Mouse (Mus musculus): ENCODE results near the gene Chd9. TPM values are rescaled to one million over a fixed set of nuclear protein-coding genes. Genes with fewer than 3 reads are reported as not detected.

Chd9 gene
- polyA plus RNA-seq, 1 experiment, result not detected

DNA sequence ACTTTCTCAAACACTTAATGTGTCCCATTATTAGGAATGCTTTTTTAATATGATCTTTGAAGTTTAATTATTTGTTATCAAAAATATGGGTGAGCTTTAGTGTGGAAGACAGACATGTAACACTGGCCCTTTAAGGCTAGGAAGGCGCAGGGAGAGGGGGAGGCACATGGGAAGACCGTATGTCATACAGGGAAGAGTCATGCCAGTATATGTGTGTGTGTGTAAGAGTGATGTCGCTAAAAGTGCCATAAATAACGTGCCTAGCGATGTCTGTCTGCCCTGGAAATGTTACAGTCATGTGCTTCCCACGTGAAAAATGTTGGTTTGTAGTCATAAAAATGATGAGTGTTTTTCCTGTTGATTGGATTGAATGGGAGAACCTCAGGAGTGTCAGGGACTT is 208.8 kb downstream of the Chd9 start:
- 83% methylated on average over 6 of the region's 6 CpGs for WGBS
- Histone ChIP-seq H3K4me1 (ENCODE audit: control insufficient read depth, insufficient read depth, low read length) (no peaks in the 10 kb centered on the region), H3K4me3 (ENCODE audit: insufficient read depth, low read depth, low read length) (no peak overlapping the region), H3K27ac (ENCODE audit: insufficient read depth, low read depth, low read length) (no peak overlapping the region)
- TF ChIP-seq POLR2A (IDR thresholded peaks at IDR 0.05; ENCODE audit: insufficient read depth, low read depth, low read length) (no peak), CTCF (IDR thresholded peaks at IDR 0.05; ENCODE audit: insufficient read depth, low read depth, low read length) (no peak)

DNA sequence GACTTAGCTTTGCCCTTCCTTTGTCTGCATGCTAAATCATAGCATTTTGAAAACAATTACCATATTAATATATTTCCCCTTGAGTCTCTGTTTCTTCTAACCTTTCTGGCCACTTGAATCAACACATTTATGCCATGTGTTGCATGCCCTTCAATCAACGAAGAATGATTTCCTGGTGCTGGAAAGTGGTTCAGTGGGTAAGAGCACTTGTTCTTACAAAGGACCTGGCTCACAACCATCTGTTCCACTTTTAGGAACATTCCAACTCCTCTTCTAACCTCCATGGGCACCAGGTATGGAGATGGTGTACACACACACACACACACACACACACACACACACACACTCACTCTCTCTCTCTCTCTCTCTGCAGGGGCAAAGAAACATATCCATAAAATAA is 210.5 kb downstream of the Chd9 start:
- H3K27ac ChIP-seq (ENCODE audit: insufficient read depth, low read depth, low read length), result no peak overlapping the region
- TF ChIP-seq POLR2A (IDR thresholded peaks at IDR 0.05; ENCODE audit: insufficient read depth, low read depth, low read length) (no peak), CTCF (IDR thresholded peaks at IDR 0.05; ENCODE audit: insufficient read depth, low read depth, low read length) (no peak)
- 84% methylated on average over 1 of the region's 1 CpGs for WGBS
- H3K4me1 ChIP-seq (ENCODE audit: control insufficient read depth, insufficient read depth, low read length), result no peaks in the 10 kb centered on the region
- H3K4me3 ChIP-seq (ENCODE audit: insufficient read depth, low read depth, low read length), result no peak overlapping the region

DNA sequence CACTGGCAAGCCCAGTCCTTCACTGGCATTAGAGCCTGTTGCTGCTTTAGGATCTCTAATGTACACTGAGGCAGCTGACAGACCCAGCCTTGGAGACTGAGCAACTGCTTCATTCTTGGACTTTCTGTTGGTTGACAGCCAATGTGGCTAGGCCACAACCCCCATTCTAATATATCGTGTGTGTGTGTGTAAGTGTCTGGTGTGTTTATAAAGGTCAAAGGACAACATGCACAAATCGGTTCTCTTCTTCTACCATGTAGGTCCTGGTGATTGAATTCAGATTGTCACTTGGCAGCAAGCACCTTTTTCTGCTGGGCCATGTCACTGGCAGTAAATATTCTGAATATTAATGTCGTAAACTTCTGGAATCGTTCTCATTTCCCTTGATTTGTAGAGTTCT is 218.2 kb downstream of the Chd9 start:
- Histone ChIP-seq H3K4me1 (ENCODE audit: control insufficient read depth, insufficient read depth, low read length) (peaks cover 4% of the 10 kb centered on the region), H3K4me3 (ENCODE audit: insufficient read depth, low read depth, low read length) (no peak overlapping the region), H3K27ac (ENCODE audit: insufficient read depth, low read depth, low read length) (no peak overlapping the region)
- no peak for TF ChIP-seq CTCF (IDR thresholded peaks at IDR 0.05; ENCODE audit: insufficient read depth, low read depth, low read length)
- no peak for TF ChIP-seq POLR2A (IDR thresholded peaks at IDR 0.05; ENCODE audit: insufficient read depth, low read depth, low read length)
- 73% methylated on average over 4 of the region's 4 CpGs for WGBS

DNA sequence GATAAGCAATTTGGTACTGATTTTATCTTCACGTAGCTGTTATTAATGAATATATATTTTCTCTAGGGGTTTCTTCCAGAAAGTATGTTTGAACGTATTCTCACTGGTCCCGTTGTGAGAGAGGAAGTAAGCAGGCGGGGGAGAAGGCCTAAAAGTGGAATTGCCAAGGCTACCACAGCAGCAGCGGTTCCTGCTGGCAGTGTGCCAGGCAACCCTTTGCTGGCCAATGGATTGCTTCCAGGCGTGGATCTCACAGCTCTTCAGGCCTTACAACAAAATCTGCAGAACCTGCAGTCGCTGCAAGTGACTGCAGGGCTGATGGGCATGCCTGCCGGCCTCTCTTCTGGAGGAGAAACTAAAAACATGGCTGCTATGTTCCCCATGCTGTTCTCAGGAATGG is 222.9 kb downstream of the Chd9 start:
- TF ChIP-seq CTCF (IDR thresholded peaks at IDR 0.05; ENCODE audit: insufficient read depth, low read depth, low read length), result no peak
- TF ChIP-seq POLR2A (IDR thresholded peaks at IDR 0.05; ENCODE audit: insufficient read depth, low read depth, low read length), result no peak
- Histone ChIP-seq H3K4me1 (ENCODE audit: control insufficient read depth, insufficient read depth, low read length) (peaks cover 4% of the 10 kb centered on the region), H3K27ac (ENCODE audit: insufficient read depth, low read depth, low read length) (no peak overlapping the region), H3K4me3 (ENCODE audit: insufficient read depth, low read depth, low read length) (no peak overlapping the region)
- WGBS, result 18% methylated on average over 8 of the region's 8 CpGs

DNA sequence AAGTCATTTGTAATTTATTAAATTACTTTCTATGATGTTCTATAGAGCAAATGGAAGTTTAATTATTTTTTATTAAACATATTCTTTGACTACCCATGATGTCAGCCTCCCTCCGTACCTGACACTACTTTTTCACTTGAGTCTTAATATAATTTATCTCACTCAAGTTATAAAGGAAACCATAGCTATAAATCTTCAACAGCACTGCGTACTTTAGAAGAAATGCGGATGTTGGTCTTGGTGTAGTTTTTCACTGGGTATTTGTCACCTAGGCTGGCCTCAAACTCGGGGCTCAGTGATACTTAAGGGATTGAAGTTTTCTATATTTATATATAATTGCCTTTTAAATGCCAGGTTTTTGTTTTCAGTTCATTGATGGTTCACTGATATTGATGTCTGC is 226.3 kb downstream of the Chd9 start:
- Histone ChIP-seq H3K4me3 (ENCODE audit: insufficient read depth, low read depth, low read length) (no peak overlapping the region), H3K27ac (ENCODE audit: insufficient read depth, low read depth, low read length) (no peak overlapping the region), H3K4me1 (ENCODE audit: control insufficient read depth, insufficient read depth, low read length) (peaks cover 4% of the 10 kb centered on the region)
- WGBS, result 93% methylated on average over 4 of the region's 4 CpGs
- no peak for TF ChIP-seq CTCF (IDR thresholded peaks at IDR 0.05; ENCODE audit: insufficient read depth, low read depth, low read length)

DNA sequence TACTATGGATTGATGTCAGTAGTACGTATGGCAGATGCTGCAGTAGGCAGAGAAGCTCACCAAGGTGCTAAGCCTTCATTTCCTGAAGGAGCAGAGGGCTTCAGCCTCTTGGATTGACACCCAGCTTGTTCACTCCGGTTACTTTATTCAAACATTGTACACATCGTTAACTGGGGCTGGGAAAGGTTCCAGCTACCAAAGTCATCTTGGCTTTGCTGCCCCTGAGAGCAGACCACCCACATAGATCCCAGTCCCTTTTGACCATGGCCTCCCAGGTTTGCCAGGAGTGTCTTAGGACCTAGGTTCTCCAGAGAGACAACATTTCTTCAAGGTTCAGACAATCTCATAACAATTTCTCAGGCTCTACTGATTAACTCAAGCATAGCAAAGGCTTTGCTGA is 228.7 kb downstream of the Chd9 start:
- no peak for TF ChIP-seq CTCF (IDR thresholded peaks at IDR 0.05; ENCODE audit: insufficient read depth, low read depth, low read length)
- Histone ChIP-seq H3K4me3 (ENCODE audit: insufficient read depth, low read depth, low read length) (no peak overlapping the region), H3K27ac (ENCODE audit: insufficient read depth, low read depth, low read length) (no peak overlapping the region), H3K4me1 (ENCODE audit: control insufficient read depth, insufficient read depth, low read length) (peaks cover 3% of the 10 kb centered on the region; the same call in 1 of the 2 replicates)
- WGBS, result 26% methylated on average over 3 of the region's 3 CpGs

DNA sequence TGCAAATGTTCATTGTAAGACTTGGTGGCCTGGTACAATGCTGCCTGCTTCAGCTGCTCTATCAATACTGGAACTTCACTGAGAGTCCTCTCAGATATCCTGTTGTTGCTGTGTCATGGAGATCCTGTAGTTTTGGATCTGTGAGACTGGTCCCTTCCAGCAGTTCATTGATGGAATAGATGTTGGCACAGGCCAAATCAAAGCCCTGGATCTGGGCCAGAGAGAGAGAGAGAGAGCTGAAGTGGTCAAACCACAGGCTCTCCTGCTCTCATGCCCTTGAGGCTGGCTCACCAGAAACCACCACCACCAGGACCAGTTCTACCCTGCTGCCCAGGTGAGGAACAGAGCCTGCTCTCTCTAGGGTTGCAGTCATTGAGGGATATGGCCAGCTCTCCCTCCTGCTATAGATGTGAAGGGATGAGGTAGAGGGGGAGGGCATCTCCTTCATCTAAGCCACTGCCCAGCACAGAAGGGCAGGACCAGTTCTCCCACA is 231.0 kb downstream of the Chd9 start:
- Histone ChIP-seq H3K27ac (ENCODE audit: insufficient read depth, low read depth, low read length) (no peak overlapping the region), H3K4me1 (ENCODE audit: control insufficient read depth, insufficient read depth, low read length) (peaks cover 3% of the 10 kb centered on the region; the same call in 1 of the 2 replicates), H3K4me3 (ENCODE audit: insufficient read depth, low read depth, low read length) (no peak overlapping the region)
- no peak for TF ChIP-seq CTCF (IDR thresholded peaks at IDR 0.05; ENCODE audit: insufficient read depth, low read depth, low read length)
- no peak for TF ChIP-seq POLR2A (IDR thresholded peaks at IDR 0.05; ENCODE audit: insufficient read depth, low read depth, low read length)

DNA sequence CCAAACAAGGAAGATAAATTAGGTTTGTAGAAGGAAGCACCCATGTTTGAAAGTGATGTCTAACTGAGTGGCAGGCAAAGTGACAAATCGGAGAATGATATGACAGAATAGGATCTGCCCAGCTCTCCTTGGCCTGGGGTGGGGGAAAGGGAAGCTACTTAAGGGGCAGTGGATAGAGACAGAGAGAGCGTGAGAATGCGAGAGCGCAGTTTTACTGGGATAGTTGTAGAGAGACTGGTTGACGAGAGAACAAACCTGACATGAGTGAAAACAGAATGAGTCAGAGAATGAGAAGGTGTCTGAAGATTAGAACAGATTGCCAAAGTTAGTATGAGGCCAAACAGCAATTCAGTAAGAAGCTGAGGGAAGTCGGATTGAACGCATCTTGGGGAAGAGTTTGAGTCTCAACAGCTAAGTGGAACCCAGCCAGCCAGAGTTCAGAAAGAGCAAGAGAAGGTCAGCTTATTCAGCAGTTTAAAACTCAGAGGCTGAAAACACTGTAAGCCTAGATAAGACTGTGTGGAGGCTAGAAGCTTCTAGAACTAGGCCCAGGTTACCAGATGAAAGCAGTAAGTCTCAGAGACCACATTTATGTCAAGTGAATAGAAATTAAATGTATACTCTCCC is 231.8 kb downstream of the Chd9 start:
- TF ChIP-seq POLR2A (IDR thresholded peaks at IDR 0.05; ENCODE audit: insufficient read depth, low read depth, low read length) (no peak), CTCF (IDR thresholded peaks at IDR 0.05; ENCODE audit: insufficient read depth, low read depth, low read length) (no peak)
- 63% methylated on average over 7 of the region's 7 CpGs for WGBS
- H3K4me1 ChIP-seq (ENCODE audit: control insufficient read depth, insufficient read depth, low read length), result peaks cover 3% of the 10 kb centered on the region; the same call in 1 of the 2 replicates
- no peak overlapping the region for H3K27ac ChIP-seq (ENCODE audit: insufficient read depth, low read depth, low read length)
- H3K4me3 ChIP-seq (ENCODE audit: insufficient read depth, low read depth, low read length), result no peak overlapping the region

DNA sequence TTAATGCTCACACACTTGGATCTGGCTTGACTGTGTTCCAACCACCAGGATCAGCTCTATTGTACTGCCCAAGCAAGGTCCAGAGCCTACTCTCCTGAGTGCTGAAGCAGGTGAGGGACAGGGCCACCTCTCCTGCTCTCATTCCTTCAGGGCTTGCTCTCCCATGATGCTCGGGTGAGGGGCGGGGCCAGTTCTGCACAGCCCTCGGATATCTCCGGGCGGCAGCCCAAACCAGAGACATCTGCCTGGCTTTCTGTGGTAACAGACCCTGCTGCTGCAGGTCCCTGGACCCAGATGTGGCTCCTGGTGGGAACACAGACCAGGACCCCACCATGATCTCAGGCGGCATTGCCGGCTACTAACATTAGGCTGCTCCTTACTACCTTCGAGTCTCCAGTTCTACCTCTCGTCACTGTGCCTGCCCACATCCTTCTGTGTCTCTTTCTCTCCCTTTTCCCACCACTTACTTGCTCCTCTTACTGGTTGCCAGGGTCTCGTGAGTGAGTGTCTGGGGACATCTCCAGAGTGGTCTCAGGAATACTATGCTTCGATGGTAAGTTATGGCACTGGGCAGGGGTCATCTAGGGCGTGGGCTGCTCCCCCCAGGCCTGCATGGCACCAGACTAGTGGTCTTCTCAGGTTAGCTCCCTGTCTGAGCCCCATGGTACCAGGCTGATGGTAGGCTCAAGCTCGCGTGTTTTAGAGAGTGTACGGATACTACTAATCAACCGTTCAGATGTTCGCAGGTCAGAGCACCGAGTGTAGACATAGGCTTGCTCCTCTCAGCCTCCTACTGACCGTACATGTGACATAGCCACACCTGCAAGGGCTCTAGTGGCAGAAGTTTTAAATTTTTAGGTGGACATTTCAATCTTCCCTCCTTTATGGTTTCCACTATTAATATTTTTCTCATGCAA is 232.7 kb downstream of the Chd9 start:
- 81% methylated on average over 19 of the region's 19 CpGs for WGBS
- no peak overlapping the region for H3K4me3 ChIP-seq (ENCODE audit: insufficient read depth, low read depth, low read length)
- H3K4me1 ChIP-seq (ENCODE audit: control insufficient read depth, insufficient read depth, low read length), result peaks cover 3% of the 10 kb centered on the region; the same call in 1 of the 2 replicates
- no peak for TF ChIP-seq POLR2A (IDR thresholded peaks at IDR 0.05; ENCODE audit: insufficient read depth, low read depth, low read length)
- TF ChIP-seq CTCF (IDR thresholded peaks at IDR 0.05; ENCODE audit: insufficient read depth, low read depth, low read length), result no peak
- no peak overlapping the region for H3K27ac ChIP-seq (ENCODE audit: insufficient read depth, low read depth, low read length)

All from olfactory bulb, adult 2 months (tissue).